Mouse (Mus musculus) heart, embryonic 14.5 days (tissue): Measurements from ENCODE around the gene Grap2. TPM values are rescaled to one million over a fixed set of nuclear protein-coding genes. Genes with fewer than 3 reads are reported as not detected.

Source experiments
- ATAC-seq: fragments of 200-750 bp; cut with Nextera tagmentation; 2 replicates; pipeline ENCODE4 v1.8.0; 2017; ENCODE audit warnings: low read depth, moderate TSS enrichment; ENCODE audit not compliant: insufficient number of reproducible peaks, insufficient read depth, low FRiP score
- H3K27ac ChIP-seq, 2 experiments: fragments of 200-500 bp in 1 of 2; fragments of 300-500 bp in 1 of 2; sonication (generic) in 1 of 2; replicated peaks in 1 of 2; 2 replicates each; pipeline ENCODE4 v1.5.1; 2012 to 2014; ENCODE audit warnings: low read depth in 2 of 2, low read length in 2 of 2, control low read depth in 1 of 2, mild to moderate bottlenecking in 1 of 2, mixed read lengths in 1 of 2; ENCODE audit not compliant: control insufficient read depth in 1 of 2, insufficient read depth in 1 of 2
- H3K27me3 ChIP-seq: fragments of 300-500 bp; sonication (generic); 2 replicates; pipeline ENCODE4 v1.6.1; 2014; ENCODE audit warnings: mild to moderate bottlenecking, low read length, control low read depth; ENCODE audit not compliant: control insufficient read depth, insufficient read depth
- H3K36me3 ChIP-seq: fragments of 300-500 bp; sonication (generic); 2 replicates; pipeline ENCODE4 v1.6.1; 2014; ENCODE audit warnings: mild to moderate bottlenecking, control low read depth, low read length, mixed read lengths; ENCODE audit not compliant: control insufficient read depth, insufficient read depth
- H3K4me1 ChIP-seq, 2 experiments: fragments of 200-500 bp in 1 of 2; fragments of 300-500 bp in 1 of 2; sonication (generic) in 1 of 2; 2 replicates each; pipeline ENCODE4 v1.6.1; 2012 to 2014; ENCODE audit warnings: low read length in 2 of 2, control low read depth in 1 of 2, mixed read lengths in 1 of 2; ENCODE audit not compliant: control insufficient read depth in 2 of 2, insufficient read depth in 2 of 2
- H3K4me2 ChIP-seq: fragments of 300-500 bp; sonication (generic); 2 replicates; pipeline ENCODE4 v1.6.1; 2014; ENCODE audit warnings: mild to moderate bottlenecking, low read length
- H3K4me3 ChIP-seq, 2 experiments: fragments of 200-500 bp in 1 of 2; fragments of 300-500 bp in 1 of 2; sonication (generic) in 1 of 2; 2 replicates each; pipeline ENCODE4 v1.5.1; 2012 to 2014; ENCODE audit warnings: low read length in 2 of 2, mild to moderate bottlenecking in 2 of 2, control low read depth in 1 of 2, low read depth in 1 of 2, moderate library complexity in 1 of 2; ENCODE audit not compliant: control insufficient read depth in 1 of 2, insufficient read depth in 1 of 2
- H3K9ac ChIP-seq: fragments of 300-500 bp; sonication (generic); 2 replicates; pipeline ENCODE4 v1.6.1; 2014; ENCODE audit warnings: mild to moderate bottlenecking, low read length
- H3K9me3 ChIP-seq: fragments of 300-500 bp; sonication (generic); 2 replicates; pipeline ENCODE4 v1.6.1; 2016; ENCODE audit warnings: low read length, control low read depth; ENCODE audit not compliant: control insufficient read depth
- WGBS: fragments of 180-500 bp; shearing (Covaris S2); extraction: QIAGEN DNeasy Blood & Tissue Kit; methylation state at CpG from one replicate; pipeline ENCODE4 v1.1.7; 2014; 5-methylcytosine and 5-hydroxymethylcytosine counted together
- polyA plus RNA-seq: library from polyadenylated mRNA; unstranded; fragments of >200 nt; fragmentation: Nextera tagmentation; extraction: Ambion mirVana; gene quantifications from 2 replicates; pipeline ENCODE4 v1.2.1, GENCODE M21; 2014

Gene Grap2
- polyA plus RNA-seq, 1 experiment from 2014 or later = 2.4 TPM

DNA sequence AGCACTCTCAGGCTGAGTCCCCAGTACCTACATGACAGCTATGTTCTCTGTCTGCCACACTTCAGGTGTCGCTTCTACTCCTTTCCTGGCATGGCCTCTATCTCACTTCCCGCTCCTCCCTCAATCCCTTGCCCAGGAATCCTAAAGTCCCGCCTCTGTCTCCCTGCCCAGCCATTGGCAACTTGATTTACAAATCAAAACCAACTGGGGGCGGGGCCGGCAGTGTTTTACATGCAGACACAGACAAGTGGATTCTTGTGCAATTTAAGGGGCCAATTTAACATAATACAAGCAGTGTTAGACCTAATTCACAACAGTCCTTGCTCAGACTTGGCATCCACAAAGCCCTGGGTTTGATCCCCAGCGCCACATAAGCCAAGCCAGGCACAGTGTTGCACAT is 31.6 kb downstream of the Grap2 start:
- 79% methylated on average over 6 of the region's 6 CpGs for WGBS
- Histone ChIP-seq H3K4me2 (no peak overlapping the region), H3K27me3 (no peaks in the 10 kb centered on the region), H3K9me3 (no peaks in the 10 kb centered on the region), H3K4me3 (no peak overlapping the region), H3K36me3 (no peaks in the 10 kb centered on the region), H3K9ac (no peak overlapping the region), H3K4me1 (peaks cover 4 to 8% of the 10 kb centered on the region in 2 experiments; a peak in 3 of 4 replicates), H3K27ac (no peak overlapping the region)
- no peak for ATAC-seq

DNA sequence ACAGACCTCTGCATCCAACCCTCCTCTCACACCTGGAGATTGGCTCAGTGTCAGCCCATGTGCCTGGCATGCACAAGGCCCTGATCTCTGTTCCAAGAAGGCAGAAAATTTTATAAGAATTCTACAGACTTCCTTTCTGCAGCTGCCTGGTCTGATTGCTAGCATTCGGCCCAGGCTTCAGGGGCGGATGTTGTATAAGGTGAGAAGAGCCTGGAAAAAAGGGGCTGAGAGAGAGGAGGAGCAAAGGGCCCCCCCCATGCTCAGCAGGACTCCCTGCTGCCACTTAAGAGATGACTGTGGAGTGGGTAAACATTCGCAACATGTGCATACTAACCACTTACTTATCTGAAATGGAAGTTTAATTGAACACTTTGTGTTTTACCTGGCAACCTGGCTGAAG is 35.6 kb downstream of the Grap2 start:
- ATAC-seq = no peak
- Histone ChIP-seq H3K36me3 (no peaks in the 10 kb centered on the region), H3K4me3 (no peak overlapping the region), H3K9me3 (no peaks in the 10 kb centered on the region), H3K27ac (no peak overlapping the region), H3K27me3 (no peaks in the 10 kb centered on the region), H3K4me2 (no peak overlapping the region), H3K4me1 (no peaks in the 10 kb centered on the region), H3K9ac (no peak overlapping the region)
- 64% methylated on average over 3 of the region's 3 CpGs for WGBS

DNA sequence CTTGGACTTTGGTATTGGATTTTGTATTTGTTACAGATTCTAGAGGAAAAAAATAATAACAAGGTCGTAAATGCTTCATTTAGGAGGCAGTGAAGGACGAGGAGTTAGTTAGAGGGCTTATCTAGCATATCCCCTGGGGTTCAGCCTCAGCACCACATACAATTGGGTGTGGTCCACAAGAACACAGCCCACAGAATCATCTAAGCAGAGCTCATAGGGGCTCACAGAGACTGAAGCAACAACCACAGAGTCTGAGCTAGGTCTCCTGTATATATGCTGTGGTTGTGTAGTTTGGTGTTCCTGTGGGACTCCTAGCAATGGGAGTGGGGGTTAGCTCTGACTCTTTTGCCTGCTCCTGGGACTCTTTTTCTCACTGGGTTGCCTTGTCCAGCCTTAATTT is 37.9 kb downstream of the Grap2 start:
- Histone ChIP-seq H3K27ac (no peak overlapping the region), H3K27me3 (peaks cover 5% of the 10 kb centered on the region; the same call in 1 of the 2 replicates), H3K4me3 (no peak overlapping the region), H3K4me1 (peaks cover 0 to 3% of the 10 kb centered on the region in 2 experiments; a peak in 1 of 4 replicates), H3K36me3 (no peaks in the 10 kb centered on the region), H3K9me3 (no peaks in the 10 kb centered on the region), H3K4me2 (no peak overlapping the region), H3K9ac (no peak overlapping the region)
- 64% methylated on average over 2 of the region's 2 CpGs for WGBS
- no peak for ATAC-seq

DNA sequence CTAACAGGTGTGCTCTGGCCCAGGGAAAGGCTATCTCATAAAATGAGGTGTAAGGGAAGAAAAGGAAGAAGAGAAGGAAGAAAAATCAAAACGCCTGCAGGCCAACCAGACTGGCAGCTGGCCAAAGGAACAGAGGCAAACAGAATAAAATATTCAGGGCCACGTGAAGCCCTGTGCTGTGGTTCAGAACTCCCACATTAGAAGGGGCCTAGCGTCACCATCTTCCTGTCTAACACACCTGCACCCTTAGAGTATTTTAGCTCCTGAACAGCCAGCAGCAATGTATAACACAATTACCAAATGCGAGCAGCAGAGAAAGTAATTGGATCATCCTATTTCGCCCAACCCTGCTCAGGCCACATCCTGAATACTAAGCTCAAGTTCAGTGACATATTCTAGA is 39.1 kb downstream of the Grap2 start:
- no peak overlapping the region for H3K4me3 ChIP-seq
- no peak for ATAC-seq
- H3K9me3 ChIP-seq = no peaks in the 10 kb centered on the region
- no peak overlapping the region for H3K27ac ChIP-seq
- H3K4me1 ChIP-seq = peaks cover 5% of the 10 kb centered on the region in 2 experiments; a peak in 2 of 4 replicates
- H3K4me2 ChIP-seq = no peak overlapping the region
- 79% methylated on average over 5 of the region's 5 CpGs for WGBS
- H3K27me3 ChIP-seq = peaks cover 9% of the 10 kb centered on the region; the same call in 1 of the 2 replicates
- no peaks in the 10 kb centered on the region for H3K36me3 ChIP-seq
- no peak overlapping the region for H3K9ac ChIP-seq

DNA sequence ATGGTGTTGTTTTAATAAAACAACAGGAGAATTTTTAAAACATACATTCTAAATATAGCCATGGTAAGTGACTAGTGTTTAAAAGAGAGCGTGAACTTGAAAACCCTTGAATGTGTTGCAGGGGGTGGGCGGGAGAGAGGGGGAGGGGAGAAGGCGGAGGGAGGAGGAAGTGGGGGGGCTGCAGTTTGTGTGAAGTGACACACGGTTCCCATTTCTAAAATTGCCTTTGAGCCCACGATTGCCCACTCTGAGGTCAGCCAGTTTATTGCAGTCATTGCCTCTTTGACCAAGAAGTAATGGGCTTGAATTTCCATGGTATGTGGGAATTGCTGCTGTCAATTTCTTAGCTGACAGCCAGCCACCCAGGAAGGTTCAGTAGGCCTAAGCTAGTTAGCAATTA is 41.5 kb downstream of the Grap2 start:
- Histone ChIP-seq H3K4me3 (no peak overlapping the region), H3K27me3 (peaks cover 12% of the 10 kb centered on the region), H3K4me1 (peaks cover 5% of the 10 kb centered on the region in 2 experiments; a peak in 2 of 4 replicates), H3K36me3 (no peaks in the 10 kb centered on the region), H3K9ac (no peak overlapping the region), H3K4me2 (no peak overlapping the region), H3K9me3 (no peaks in the 10 kb centered on the region), H3K27ac (no peak overlapping the region)
- WGBS = 52% methylated on average over 5 of the region's 5 CpGs
- no peak for ATAC-seq

DNA sequence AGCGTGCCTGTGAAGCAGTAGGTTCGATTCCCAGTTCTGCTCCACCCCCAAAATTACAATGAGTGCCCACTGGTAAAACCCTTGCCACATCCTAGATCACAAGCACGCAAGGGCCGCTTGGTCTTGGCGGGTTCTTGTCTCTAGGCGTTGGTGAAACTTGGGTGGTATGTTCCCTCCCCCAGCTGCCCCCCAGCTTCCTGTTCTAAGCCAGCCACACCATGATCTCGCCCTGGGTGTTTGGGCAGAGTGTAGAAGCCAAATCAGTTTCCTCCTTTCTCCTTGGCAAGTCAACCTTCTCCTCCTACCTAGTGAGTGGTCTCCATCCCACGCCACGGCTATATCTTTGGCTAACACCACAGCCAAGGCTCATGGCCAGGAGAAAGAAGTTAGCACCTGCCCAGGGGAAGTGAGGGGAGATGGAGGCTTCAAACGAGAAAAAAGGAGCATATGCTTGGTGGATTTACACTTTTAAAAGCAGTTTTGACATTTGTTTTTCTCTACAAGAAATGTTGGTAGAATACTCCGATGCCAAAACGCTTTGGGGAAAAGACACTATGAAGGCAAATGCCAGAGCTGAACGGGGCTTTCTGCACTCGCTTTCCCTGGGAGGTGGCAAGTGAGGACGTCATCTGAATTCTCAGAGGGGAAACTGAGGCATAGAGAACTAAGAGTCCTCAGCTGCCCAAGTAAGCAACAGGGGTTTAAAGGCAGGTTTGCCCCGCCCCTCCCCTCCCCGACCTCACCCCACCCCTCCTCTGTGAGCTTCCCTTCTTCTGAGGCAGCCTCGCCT is 42.3 kb downstream of the Grap2 start:
- Histone ChIP-seq H3K9me3 (no peaks in the 10 kb centered on the region), H3K4me1 (peaks cover 5% of the 10 kb centered on the region in 2 experiments; a peak in 2 of 4 replicates), H3K27ac (no peak overlapping the region)

DNA sequence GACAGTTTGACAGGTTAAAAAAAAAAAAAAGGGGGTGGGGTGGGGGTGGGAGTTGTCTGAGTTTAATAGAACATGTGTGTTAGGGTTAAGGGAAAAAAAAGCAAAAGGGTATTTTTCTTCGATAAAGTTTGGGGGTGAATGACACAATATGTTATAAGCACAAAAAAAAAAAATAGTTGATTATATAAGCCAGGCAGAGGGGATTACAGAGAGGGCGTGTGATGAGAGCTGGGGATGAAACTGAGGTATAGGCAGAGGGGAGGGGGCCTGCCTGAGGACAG is 42.8 kb downstream of the Grap2 start:
- Histone ChIP-seq H3K4me1 (peaks cover 5% of the 10 kb centered on the region in 2 experiments; a peak in 2 of 4 replicates), H3K4me3 (no peak overlapping the region), H3K9me3 (no peaks in the 10 kb centered on the region), H3K27ac (no peak overlapping the region), H3K27me3 (peaks cover 15% of the 10 kb centered on the region), H3K4me2 (no peak overlapping the region), H3K36me3 (no peaks in the 10 kb centered on the region), H3K9ac (no peak overlapping the region)
- 50% methylated on average over 2 of the region's 2 CpGs for WGBS
- no peak for ATAC-seq

More for the DNA sequence above, 42.3 kb downstream of the Grap2 start:
- Histone ChIP-seq H3K4me3 (no peak overlapping the region), H3K36me3 (no peaks in the 10 kb centered on the region), H3K27me3 (peaks cover 15% of the 10 kb centered on the region), H3K9ac (no peak overlapping the region), H3K4me2 (no peak overlapping the region)
- ATAC-seq = no peak
- 70% methylated on average over 18 of the region's 18 CpGs for WGBS
